Mouse (Mus musculus): ENCODE measurements around the gene Insrr. TPM values are rescaled to one million over a fixed set of nuclear protein-coding genes. Genes with fewer than 3 reads are reported as not detected.

The Insrr gene
- polyA plus RNA-seq, 1 experiment from 2014 or later: 1.9 TPM

- no peaks in the 10 kb centered on the region; the same call in 1 of the 2 replicates for H3K27me3 ChIP-seq (ENCODE audit: insufficient read depth, low read length)
- no peaks in the 10 kb centered on the region for H3K36me3 ChIP-seq (ENCODE audit: insufficient read depth, low read length)
- H3K9me3 ChIP-seq (replicated peaks; ENCODE audit: low read length): no peaks in the 10 kb centered on the region
- H3K4me3 ChIP-seq (replicated peaks; ENCODE audit: low read depth, low read length): no peak overlapping the region
- H3K9ac ChIP-seq (ENCODE audit: low read depth, low read length): no peak overlapping the region
- TF ChIP-seq CTCF (IDR thresholded peaks at IDR 0.05; ENCODE audit: low read depth): no peak
- ATAC-seq (replicated peaks; ENCODE audit: low FRiP score, low read depth) (peak; percentile 48; the same call in 1 of the 2 replicates), DNase-seq (ENCODE audit: low spot score) (peak; percentile 27)
- H3K27ac ChIP-seq: peak overlapping the region; percentile 60
- no peak overlapping the region for H3K4me2 ChIP-seq (ENCODE audit: low read length)
- 0 out of 2 replicates have a peak, but pooled peaks cover 7% of the 10 kb centered on the region for H3K4me1 ChIP-seq (replicated peaks; ENCODE audit: insufficient read depth, low read length)
- 71% methylated on average over 25 of the region's 25 CpGs for WGBS
These were observed 13.3 kb upstream of the Insrr start for GRCm38 (mm10) chr3:87783282-87784023.

GRCm38 (mm10) chr3:87785156-87785555 is 11.6 kb upstream of the Insrr start:
- TF ChIP-seq CTCF (IDR thresholded peaks at IDR 0.05; ENCODE audit: low read depth): no peak
- H3K4me3 ChIP-seq (replicated peaks; ENCODE audit: low read depth, low read length): no peak overlapping the region
- no peak overlapping the region for H3K27ac ChIP-seq
- 71% methylated on average over 5 of the region's 5 CpGs for WGBS
- ATAC-seq (replicated peaks; ENCODE audit: low FRiP score, low read depth) (no peak), DNase-seq (ENCODE audit: low spot score) (no peak)
- no peaks in the 10 kb centered on the region for H3K36me3 ChIP-seq (ENCODE audit: insufficient read depth, low read length)
- peaks cover 7% of the 10 kb centered on the region; the same call in 1 of the 2 replicates for H3K4me1 ChIP-seq (replicated peaks; ENCODE audit: insufficient read depth, low read length)
- no peak overlapping the region for H3K9ac ChIP-seq (ENCODE audit: low read depth, low read length)
- no peaks in the 10 kb centered on the region for H3K9me3 ChIP-seq (replicated peaks; ENCODE audit: low read length)
- H3K27me3 ChIP-seq (ENCODE audit: insufficient read depth, low read length): no peaks in the 10 kb centered on the region
- H3K4me2 ChIP-seq (ENCODE audit: low read length): no peak overlapping the region

- no peak overlapping the region for H3K4me3 ChIP-seq (replicated peaks; ENCODE audit: low read depth, low read length)
- no peak overlapping the region for H3K4me2 ChIP-seq (ENCODE audit: low read length)
- 17% methylated on average over 6 of the region's 6 CpGs for WGBS
- H3K9ac ChIP-seq (ENCODE audit: low read depth, low read length): 0 out of 2 replicates have a peak overlapping the region, but pooled peaks have one; percentile 18
- H3K27ac ChIP-seq: no peak overlapping the region
- no peaks in the 10 kb centered on the region for H3K27me3 ChIP-seq (ENCODE audit: insufficient read depth, low read length)
- ATAC-seq (replicated peaks; ENCODE audit: low FRiP score, low read depth) (no peak), DNase-seq (ENCODE audit: low spot score) (peak; percentile 36)
- H3K9me3 ChIP-seq (replicated peaks; ENCODE audit: low read length): no peaks in the 10 kb centered on the region
- H3K4me1 ChIP-seq (replicated peaks; ENCODE audit: insufficient read depth, low read length): peaks cover 7% of the 10 kb centered on the region; the same call in 1 of the 2 replicates
- TF ChIP-seq CTCF (IDR thresholded peaks at IDR 0.05; ENCODE audit: low read depth): no peak
- no peaks in the 10 kb centered on the region for H3K36me3 ChIP-seq (ENCODE audit: insufficient read depth, low read length)
These were observed 11.0 kb upstream of the Insrr start for GRCm38 (mm10) chr3:87785626-87786214.

GRCm38 (mm10) chr3:87789248-87789647 is 7.5 kb upstream of the Insrr start:
- Histone ChIP-seq H3K27ac (no peak overlapping the region), H3K4me2 (ENCODE audit: low read length) (no peak overlapping the region), H3K9ac (ENCODE audit: low read depth, low read length) (no peak overlapping the region), H3K9me3 (replicated peaks; ENCODE audit: low read length) (no peaks in the 10 kb centered on the region), H3K27me3 (ENCODE audit: insufficient read depth, low read length) (peaks cover 21% of the 10 kb centered on the region), H3K4me3 (replicated peaks; ENCODE audit: low read depth, low read length) (no peak overlapping the region), H3K4me1 (replicated peaks; ENCODE audit: insufficient read depth, low read length) (peaks cover 7% of the 10 kb centered on the region; the same call in 1 of the 2 replicates), H3K36me3 (ENCODE audit: insufficient read depth, low read length) (no peaks in the 10 kb centered on the region)
- WGBS: 67% methylated on average over 1 of the region's 1 CpGs
- TF ChIP-seq CTCF (IDR thresholded peaks at IDR 0.05; ENCODE audit: low read depth): no peak
- DNase-seq (ENCODE audit: low spot score) (no peak), ATAC-seq (replicated peaks; ENCODE audit: low FRiP score, low read depth) (no peak)

- Histone ChIP-seq H3K27ac (no peak overlapping the region), H3K9ac (ENCODE audit: low read depth, low read length) (0 out of 2 replicates have a peak overlapping the region, but pooled peaks have one; percentile 4), H3K4me3 (replicated peaks; ENCODE audit: low read depth, low read length) (no peak overlapping the region), H3K27me3 (ENCODE audit: insufficient read depth, low read length) (peaks cover 26% of the 10 kb centered on the region), H3K9me3 (replicated peaks; ENCODE audit: low read length) (no peaks in the 10 kb centered on the region), H3K36me3 (ENCODE audit: insufficient read depth, low read length) (no peaks in the 10 kb centered on the region), H3K4me1 (replicated peaks; ENCODE audit: insufficient read depth, low read length) (peaks cover 8% of the 10 kb centered on the region; the same call in 1 of the 2 replicates), H3K4me2 (ENCODE audit: low read length) (no peak overlapping the region)
- WGBS: 36% methylated on average over 5 of the region's 5 CpGs
- DNase-seq (ENCODE audit: low spot score) (no peak), ATAC-seq (replicated peaks; ENCODE audit: low FRiP score, low read depth) (no peak)
- no peak for TF ChIP-seq CTCF (IDR thresholded peaks at IDR 0.05; ENCODE audit: low read depth)
These were observed 7.0 kb upstream of the Insrr start for GRCm38 (mm10) chr3:87789768-87790167.

- Histone ChIP-seq H3K27me3 (ENCODE audit: insufficient read depth, low read length) (peaks cover 61% of the 10 kb centered on the region), H3K4me1 (replicated peaks; ENCODE audit: insufficient read depth, low read length) (peaks cover 8% of the 10 kb centered on the region), H3K36me3 (ENCODE audit: insufficient read depth, low read length) (no peaks in the 10 kb centered on the region), H3K9ac (ENCODE audit: low read depth, low read length) (no peak within 1 kb of the TSS), H3K9me3 (replicated peaks; ENCODE audit: low read length) (no peaks in the 10 kb centered on the region), H3K27ac (no peak within 1 kb of the TSS), H3K4me2 (ENCODE audit: low read length) (peak within 1 kb of the TSS; percentile 49), H3K4me3 (replicated peaks; ENCODE audit: low read depth, low read length) (peak within 1 kb of the TSS; percentile 21)
- peak; percentile 62; the same call in 1 of the 2 replicates for ATAC-seq (replicated peaks; ENCODE audit: low FRiP score, low read depth)
- no peak for DNase-seq (ENCODE audit: low spot score)
- no peak for TF ChIP-seq CTCF (IDR thresholded peaks at IDR 0.05; ENCODE audit: low read depth)
- under 1% methylated on average over 27 of the region's 47 CpGs for WGBS
These were observed 1.8 kb upstream of the Insrr start, which contains the start of gene Ntrk1 for GRCm38 (mm10) chr3:87794922-87795325. TSS of gene Ntrk1 (minus strand) at chr3:87795162.
